Mouse (Mus musculus): ENCODE measurements around the gene Igf1r. TPM values are rescaled to one million over a fixed set of nuclear protein-coding genes. Genes with fewer than 3 reads are reported as not detected.

The Igf1r gene
- polyA plus RNA-seq, 1 experiment, result 9.8 TPM

- Histone ChIP-seq H3K4me3 (ENCODE audit: insufficient read depth, poor library complexity, severe bottlenecking) (no peak overlapping the region), H3K79me3 (ENCODE audit: low read depth) (peaks cover 28% of the 10 kb centered on the region), H3K36me3 (ENCODE audit: control insufficient read depth, insufficient read depth) (peaks cover 10% of the 10 kb centered on the region), H3K27me3 (ENCODE audit: control insufficient read depth, insufficient read depth, insufficient read length) (no peaks in the 10 kb centered on the region), H3ac (ENCODE audit: control insufficient read depth, insufficient read length, low read depth) (no peak overlapping the region), H3K79me2 (ENCODE audit: control insufficient read depth, insufficient read depth) (peaks cover 55% of the 10 kb centered on the region)
- TF ChIP-seq MAX (IDR thresholded peaks at IDR 0.05) (no peak), USF1 (IDR thresholded peaks at IDR 0.05; ENCODE audit: low read depth) (no peak), CTCF (IDR thresholded peaks at IDR 0.05; ENCODE audit: control insufficient read depth, insufficient read depth, insufficient read length) (no peak), MYOG (IDR thresholded peaks at IDR 0.05; ENCODE audit: control insufficient read depth, extremely low read depth, insufficient read length) (no peak)
Measured at GRCm38 (mm10) chr7:68023882-68024281, 71.3 kb downstream of the Igf1r start.

- Histone ChIP-seq H3K36me3 (ENCODE audit: control insufficient read depth, insufficient read depth) (peaks cover 10% of the 10 kb centered on the region), H3K27me3 (ENCODE audit: control insufficient read depth, insufficient read depth, insufficient read length) (no peaks in the 10 kb centered on the region), H3K79me2 (ENCODE audit: control insufficient read depth, insufficient read depth) (peaks cover 48% of the 10 kb centered on the region), H3K4me3 (ENCODE audit: insufficient read depth, poor library complexity, severe bottlenecking) (no peak overlapping the region), H3K79me3 (ENCODE audit: low read depth) (peaks cover 23% of the 10 kb centered on the region), H3ac (ENCODE audit: control insufficient read depth, insufficient read length, low read depth) (no peak overlapping the region)
- TF ChIP-seq CTCF (IDR thresholded peaks at IDR 0.05; ENCODE audit: control insufficient read depth, insufficient read depth, insufficient read length) (no peak), MYOG (IDR thresholded peaks at IDR 0.05; ENCODE audit: control insufficient read depth, extremely low read depth, insufficient read length) (no peak), FOSL1 (IDR thresholded peaks at IDR 0.05; ENCODE audit: insufficient read depth, low read length, poor library complexity, severe bottlenecking) (no peak), USF1 (IDR thresholded peaks at IDR 0.05; ENCODE audit: low read depth) (no peak), MYOD1 (IDR thresholded peaks at IDR 0.05; ENCODE audit: control insufficient read depth, insufficient read length, low read depth) (no peak)
Measured at GRCm38 (mm10) chr7:68024625-68025024, 72.0 kb downstream of the Igf1r start.

- H3K79me2 ChIP-seq (ENCODE audit: control insufficient read depth, insufficient read depth), result peaks cover 40% of the 10 kb centered on the region
- no peak overlapping the region for H3K4me3 ChIP-seq (ENCODE audit: insufficient read depth, poor library complexity, severe bottlenecking)
- H3K27me3 ChIP-seq (ENCODE audit: control insufficient read depth, insufficient read depth, insufficient read length), result no peaks in the 10 kb centered on the region
- TF ChIP-seq MAX (IDR thresholded peaks at IDR 0.05) (no peak), CEBPB (IDR thresholded peaks at IDR 0.05; ENCODE audit: low read depth) (no peak), MYOG (IDR thresholded peaks at IDR 0.05; ENCODE audit: control insufficient read depth, extremely low read depth, insufficient read length) (no peak), MYOD1 (IDR thresholded peaks at IDR 0.05; ENCODE audit: control insufficient read depth, insufficient read length, low read depth) (no peak), FOSL1 (IDR thresholded peaks at IDR 0.05; ENCODE audit: insufficient read depth, low read length, poor library complexity, severe bottlenecking) (no peak), USF1 (IDR thresholded peaks at IDR 0.05; ENCODE audit: low read depth) (no peak), CTCF (IDR thresholded peaks at IDR 0.05; ENCODE audit: control insufficient read depth, insufficient read depth, insufficient read length) (no peak)
- no peak overlapping the region for H3ac ChIP-seq (ENCODE audit: control insufficient read depth, insufficient read length, low read depth)
- H3K36me3 ChIP-seq (ENCODE audit: control insufficient read depth, insufficient read depth), result peaks cover 10% of the 10 kb centered on the region
- peaks cover 23% of the 10 kb centered on the region for H3K79me3 ChIP-seq (ENCODE audit: low read depth)
Measured at GRCm38 (mm10) chr7:68025396-68025795, 72.8 kb downstream of the Igf1r start.

GRCm38 (mm10) chr7:68026076-68026475 lies 73.4 kb downstream of the Igf1r start:
- no peaks in the 10 kb centered on the region for H3K27me3 ChIP-seq (ENCODE audit: control insufficient read depth, insufficient read depth, insufficient read length)
- no peak for TF ChIP-seq CTCF (IDR thresholded peaks at IDR 0.05; ENCODE audit: control insufficient read depth, insufficient read depth, insufficient read length)
- TF ChIP-seq CEBPB (IDR thresholded peaks at IDR 0.05; ENCODE audit: low read depth), result no peak
- TF ChIP-seq MYOG (IDR thresholded peaks at IDR 0.05; ENCODE audit: control insufficient read depth, extremely low read depth, insufficient read length), result no peak
- no peak for TF ChIP-seq MYOD1 (IDR thresholded peaks at IDR 0.05; ENCODE audit: control insufficient read depth, insufficient read length, low read depth)
- no peak for TF ChIP-seq USF1 (IDR thresholded peaks at IDR 0.05; ENCODE audit: low read depth)
- TF ChIP-seq MAX (IDR thresholded peaks at IDR 0.05), result no peak
- TF ChIP-seq FOSL1 (IDR thresholded peaks at IDR 0.05; ENCODE audit: insufficient read depth, low read length, poor library complexity, severe bottlenecking), result no peak
- H3K79me3 ChIP-seq (ENCODE audit: low read depth), result peaks cover 23% of the 10 kb centered on the region
- no peak overlapping the region for H3ac ChIP-seq (ENCODE audit: control insufficient read depth, insufficient read length, low read depth)
- H3K4me3 ChIP-seq (ENCODE audit: insufficient read depth, poor library complexity, severe bottlenecking), result no peak overlapping the region
- H3K79me2 ChIP-seq (ENCODE audit: control insufficient read depth, insufficient read depth), result peaks cover 45% of the 10 kb centered on the region
- H3K36me3 ChIP-seq (ENCODE audit: control insufficient read depth, insufficient read depth), result peaks cover 10% of the 10 kb centered on the region

GRCm38 (mm10) chr7:68028167-68028566 lies 75.5 kb downstream of the Igf1r start:
- no peaks in the 10 kb centered on the region for H3K27me3 ChIP-seq (ENCODE audit: control insufficient read depth, insufficient read depth, insufficient read length)
- peaks cover 31% of the 10 kb centered on the region for H3K79me3 ChIP-seq (ENCODE audit: low read depth)
- peaks cover 55% of the 10 kb centered on the region for H3K79me2 ChIP-seq (ENCODE audit: control insufficient read depth, insufficient read depth)
- H3ac ChIP-seq (ENCODE audit: control insufficient read depth, insufficient read length, low read depth), result no peak overlapping the region
- H3K4me3 ChIP-seq (ENCODE audit: insufficient read depth, poor library complexity, severe bottlenecking), result no peak overlapping the region
- H3K36me3 ChIP-seq (ENCODE audit: control insufficient read depth, insufficient read depth), result peaks cover 10% of the 10 kb centered on the region
- TF ChIP-seq CEBPB (IDR thresholded peaks at IDR 0.05; ENCODE audit: low read depth), result no peak
- TF ChIP-seq CTCF (IDR thresholded peaks at IDR 0.05; ENCODE audit: control insufficient read depth, insufficient read depth, insufficient read length), result no peak
- TF ChIP-seq MAX (IDR thresholded peaks at IDR 0.05), result no peak
- no peak for TF ChIP-seq FOSL1 (IDR thresholded peaks at IDR 0.05; ENCODE audit: insufficient read depth, low read length, poor library complexity, severe bottlenecking)

GRCm38 (mm10) chr7:68030846-68031245 lies 78.2 kb downstream of the Igf1r start:
- no peak for TF ChIP-seq MYOD1 (IDR thresholded peaks at IDR 0.05; ENCODE audit: control insufficient read depth, insufficient read length, low read depth)
- TF ChIP-seq MAX (IDR thresholded peaks at IDR 0.05), result no peak
- no peak for TF ChIP-seq USF1 (IDR thresholded peaks at IDR 0.05; ENCODE audit: low read depth)
- TF ChIP-seq MYOG (IDR thresholded peaks at IDR 0.05; ENCODE audit: control insufficient read depth, extremely low read depth, insufficient read length), result no peak
- TF ChIP-seq CEBPB (IDR thresholded peaks at IDR 0.05; ENCODE audit: low read depth), result no peak
- TF ChIP-seq FOSL1 (IDR thresholded peaks at IDR 0.05; ENCODE audit: insufficient read depth, low read length, poor library complexity, severe bottlenecking), result no peak
- TF ChIP-seq CTCF (IDR thresholded peaks at IDR 0.05; ENCODE audit: control insufficient read depth, insufficient read depth, insufficient read length), result no peak
- H3K36me3 ChIP-seq (ENCODE audit: control insufficient read depth, insufficient read depth), result no peaks in the 10 kb centered on the region
- no peak overlapping the region for H3ac ChIP-seq (ENCODE audit: control insufficient read depth, insufficient read length, low read depth)
- no peak overlapping the region for H3K4me3 ChIP-seq (ENCODE audit: insufficient read depth, poor library complexity, severe bottlenecking)
- H3K79me2 ChIP-seq (ENCODE audit: control insufficient read depth, insufficient read depth), result peaks cover 49% of the 10 kb centered on the region
- peaks cover 22% of the 10 kb centered on the region for H3K79me3 ChIP-seq (ENCODE audit: low read depth)
- no peaks in the 10 kb centered on the region for H3K27me3 ChIP-seq (ENCODE audit: control insufficient read depth, insufficient read depth, insufficient read length)
